Mouse (Mus musculus) myocyte (in vitro differentiated cells): ENCODE data around the gene 4931428F04Rik.

Experiments used
- CEBPB ChIP-seq: IDR thresholded peaks from 2 replicates; pipeline ENCODE4 v1.6.1; 2011; ENCODE audit warnings: mild to moderate bottlenecking, moderate library complexity; ENCODE audit not compliant: poor library complexity, insufficient read depth, severe bottlenecking
- E2F4 ChIP-seq: IDR thresholded peaks from one replicate; pipeline ENCODE4 v1.6.1; 2011; ENCODE audit warnings: mild to moderate bottlenecking, control low read depth, moderate library complexity; ENCODE audit not compliant: insufficient read depth
- MAX ChIP-seq: IDR thresholded peaks from one replicate; pipeline ENCODE4 v1.6.1; 2011; ENCODE audit warnings: low read depth, mild to moderate bottlenecking, control low read depth
- MYOD1 ChIP-seq, 3 experiments: IDR thresholded peaks; one replicate each; pipeline ENCODE4 v1.6.1; 2011; ENCODE audit warnings: control low read depth in 2 of 3, low read depth in 2 of 3, mild to moderate bottlenecking in 2 of 3, moderate library complexity in 1 of 3; ENCODE audit not compliant: insufficient read length in 2 of 3, control insufficient read depth in 1 of 3
- MYOG ChIP-seq, 3 experiments: IDR thresholded peaks; one replicate each; pipeline ENCODE4 v1.6.1; 2011; ENCODE audit warnings: control low read depth in 2 of 3, low read depth in 2 of 3, mild to moderate bottlenecking in 2 of 3; ENCODE audit not compliant: insufficient read length in 2 of 3, control insufficient read depth in 1 of 3, insufficient read depth in 1 of 3
- POLR2A ChIP-seq: IDR thresholded peaks from one replicate; pipeline ENCODE4 v1.6.1; 2011; ENCODE audit warnings: low read depth, mild to moderate bottlenecking, control low read depth, moderate library complexity; ENCODE audit not compliant: insufficient read length
- POLR2AphosphoS2 ChIP-seq: IDR thresholded peaks from one replicate; pipeline ENCODE4 v1.6.1; 2011; ENCODE audit warnings: low read depth, control low read depth; ENCODE audit not compliant: insufficient read length
- REST ChIP-seq: IDR thresholded peaks from one replicate; pipeline ENCODE4 v1.6.1; 2011; ENCODE audit warnings: mild to moderate bottlenecking, control low read depth, moderate library complexity; ENCODE audit not compliant: insufficient read depth, insufficient read length
- TCF12 ChIP-seq: IDR thresholded peaks from one replicate; pipeline ENCODE4 v1.6.1; 2011; ENCODE audit warnings: mild to moderate bottlenecking, control low read depth; ENCODE audit not compliant: poor library complexity, insufficient read depth, severe bottlenecking
- TCF3 ChIP-seq: IDR thresholded peaks from one replicate; pipeline ENCODE4 v1.6.1; 2011; ENCODE audit warnings: low read depth, control low read depth; ENCODE audit not compliant: insufficient read length
- USF1 ChIP-seq: IDR thresholded peaks from one replicate; pipeline ENCODE4 v1.6.1; 2011; ENCODE audit warnings: low read depth, mild to moderate bottlenecking, control low read depth, moderate library complexity

GRCm38 (mm10) chr8:105260371-105261099, 29.1 kb downstream of the 4931428F04Rik start:
- TF ChIP-seq TCF3 (no peak), POLR2AphosphoS2 (no peak), POLR2A (no peak), E2F4 (no peak), USF1 (no peak), MAX (no peak), CEBPB (no peak), MYOG (IDR thresholded peaks at IDR 0.05; ENCODE audit: control insufficient read depth in 1 of 3, insufficient read depth in 1 of 3, insufficient read length in 2 of 3, low read depth in 2 of 3) (no peak), REST (no peak), TCF12 (no peak), MYOD1 (IDR thresholded peaks at IDR 0.05; ENCODE audit: control insufficient read depth in 1 of 3, insufficient read length in 2 of 3, low read depth in 2 of 3) (no peak)
